Comparison of ENCODE assay signal across 8 mouse cellular contexts in genomic region chr5:72559544-72560049, GRCm38 (mm10). TPM values are rescaled to one million over a fixed set of nuclear protein-coding genes. Genes with fewer than 3 reads are reported as not detected.
DNase-seq lines count a peak whose midpoint lies in the region; ATAC-seq and TF ChIP-seq lines count a peak whose summit lies in the region.

TSS of gene Nfxl1 (minus strand) at chr5:72559684.

- TF ChIP-seq POLR2A in bone marrow macrophage, adult 2 months (IDR thresholded peaks at IDR 0.05; ENCODE audit: borderline replicate concordance, low read depth, low read length) = no peak; the same call in 1 of the 2 replicates
- peak; percentile 83 for TF ChIP-seq POLR2A in embryonic fibroblast, embryonic 13.5 days (IDR thresholded peaks at IDR 0.05; ENCODE audit: low read depth, low read length)

- TF ChIP-seq CTCF in bone marrow macrophage, adult 2 months (IDR thresholded peaks at IDR 0.05; ENCODE audit: low read depth, low read length) = no peak
- no peak for TF ChIP-seq CTCF in embryonic fibroblast, embryonic 13.5 days (IDR thresholded peaks at IDR 0.05; ENCODE audit: borderline replicate concordance, insufficient read depth, low read length)

- H3K27ac ChIP-seq in bone marrow macrophage, adult 2 months (ENCODE audit: insufficient read depth, low read depth, low read length) = peak within 1 kb of the TSS; percentile 28
- H3K27ac ChIP-seq in embryonic fibroblast, embryonic 13.5 days (ENCODE audit: insufficient read depth, low read length) = 0 out of 2 replicates have a peak within 1 kb of the TSS, but pooled peaks have one; percentile 7
- peak within 1 kb of the TSS; percentile 55; the same call in 1 of the 2 replicates for H3K27ac ChIP-seq in kidney, embryonic 14.5 days (ENCODE audit: low read depth, low read length)
- H3K27ac ChIP-seq in limb, embryonic 15.5 days = peak within 1 kb of the TSS; percentile 76

- peak within 1 kb of the TSS; percentile 84 for H3K4me2 ChIP-seq in kidney, embryonic 14.5 days (replicated peaks; ENCODE audit: low read depth, low read length)
- H3K4me2 ChIP-seq in limb, embryonic 15.5 days = peak within 1 kb of the TSS; percentile 90

- peaks cover 6% of the 10 kb centered on the region; the same call in 1 of the 2 replicates for H3K36me3 ChIP-seq in kidney, embryonic 14.5 days (ENCODE audit: control insufficient read depth, insufficient read depth, low read length)
- H3K36me3 ChIP-seq in limb, embryonic 15.5 days = peaks cover 6% of the 10 kb centered on the region; the same call in 1 of the 2 replicates

- H3K4me1 ChIP-seq in bone marrow macrophage, adult 2 months (ENCODE audit: control insufficient read depth, insufficient read depth, low read length) = peaks cover 17% of the 10 kb centered on the region
- H3K4me1 ChIP-seq in embryonic fibroblast, embryonic 13.5 days (ENCODE audit: control insufficient read depth, insufficient read depth, low read length) = no peaks in the 10 kb centered on the region
- H3K4me1 ChIP-seq in kidney, embryonic 14.5 days (ENCODE audit: control insufficient read depth, insufficient read depth, low read length) = peaks cover 6% of the 10 kb centered on the region; the same call in 1 of the 2 replicates
- H3K4me1 ChIP-seq in limb, embryonic 15.5 days = peaks cover 11% of the 10 kb centered on the region

- no peaks in the 10 kb centered on the region for H3K9me3 ChIP-seq in kidney, embryonic 14.5 days (ENCODE audit: control insufficient read depth, low read length)
- H3K9me3 ChIP-seq in limb, embryonic 15.5 days = no peaks in the 10 kb centered on the region

- DNase-seq in A20 (ENCODE audit: low read depth, low spot score) = peak; percentile 97
- DNase-seq in heart, adult 9 months (ENCODE audit: low spot score in 2 of 2) = peak; percentile 90 to 96
- peak; percentile 70 to 84 for DNase-seq in monocyte, adult 2 months (ENCODE audit: low read depth in 1 of 2, low spot score in 2 of 2)
- peak; percentile 94 to 97 for DNase-seq in spleen, postnatal 36 days (ENCODE audit: low spot score in 2 of 2)

- H3K27me3 ChIP-seq in kidney, embryonic 14.5 days (ENCODE audit: control insufficient read depth, insufficient read depth, low read length) = no peaks in the 10 kb centered on the region
- no peaks in the 10 kb centered on the region for H3K27me3 ChIP-seq in limb, embryonic 15.5 days

- peak; percentile 96 for ATAC-seq in kidney, embryonic 14.5 days (ENCODE audit: low FRiP score, low TSS enrichment)
- peak; percentile 94 for ATAC-seq in limb, embryonic 15.5 days (ENCODE audit: insufficient number of reproducible peaks, low FRiP score, low TSS enrichment, low read depth)

- H3K4me3 ChIP-seq in bone marrow macrophage, adult 2 months (ENCODE audit: insufficient read depth, low read length) = peak within 1 kb of the TSS; percentile 95
- H3K4me3 ChIP-seq in embryonic fibroblast, embryonic 13.5 days (ENCODE audit: insufficient read depth, low read length) = peak within 1 kb of the TSS; percentile 74
- peak within 1 kb of the TSS; percentile 93 for H3K4me3 ChIP-seq in kidney, embryonic 14.5 days (ENCODE audit: low read length)
- H3K4me3 ChIP-seq in limb, embryonic 15.5 days = peak within 1 kb of the TSS; percentile 95

- peak within 1 kb of the TSS; percentile 88 for H3K9ac ChIP-seq in kidney, embryonic 14.5 days (ENCODE audit: low read depth, low read length)
- peak within 1 kb of the TSS; percentile 87 for H3K9ac ChIP-seq in limb, embryonic 15.5 days

- whole genome bisulfite sequencing in kidney, embryonic 14.5 days = 0% methylated on average over 42 of the region's 42 CpGs
- under 1% methylated on average over 42 of the region's 42 CpGs for WGBS in limb, embryonic 15.5 days

RNA-seq across cellular contexts. Expression of gene Nfxl1, which starts in this region (rescaled TPM):
- 99.5 and 102 TPM in 2 replicates for polyA plus RNA-seq in bone marrow macrophage, adult 2 months (2012; ENCODE audit: insufficient read depth, insufficient read length, missing spikeins)
- polyA plus RNA-seq in embryonic fibroblast, embryonic 13.5 days (2011; ENCODE audit: insufficient read length, low read depth, missing spikeins) = 28.5 and 52.7 TPM in 2 replicates
- 17.0 and 31.0 TPM in 2 replicates for polyA plus RNA-seq in kidney, embryonic 14.5 days (2014; fragmentation: Nextera tagmentation; extraction: Ambion mirVana)
- 15.4 and 16.6 TPM in 2 replicates for polyA plus RNA-seq in limb, embryonic 15.5 days (2015; fragmentation: Nextera tagmentation; extraction: Ambion mirVana)

Comparison
In these comparisons a context has a peak if more than half of its experiments do, and no peak if none do; other contexts are left out.
1. Peak in every context shown above with its lines: DNase-seq, ATAC-seq, H3K4me3 ChIP-seq and H3K27ac ChIP-seq.
2. H3K27ac ChIP-seq: peak in every context shown above with its lines; median percentile 76 in limb, embryonic 15.5 days; 55 in kidney, embryonic 14.5 days; 28 in bone marrow macrophage, adult 2 months; 7 in embryonic fibroblast, embryonic 13.5 days.